Mouse (Mus musculus): ENCODE results near the gene Nsun3.
"Not testable (repeated sequence)": the region's sequence is repeated elsewhere in the genome, so short reads cannot be mapped to it uniquely, and the experiment has no call there.

The Nsun3 gene

DNA sequence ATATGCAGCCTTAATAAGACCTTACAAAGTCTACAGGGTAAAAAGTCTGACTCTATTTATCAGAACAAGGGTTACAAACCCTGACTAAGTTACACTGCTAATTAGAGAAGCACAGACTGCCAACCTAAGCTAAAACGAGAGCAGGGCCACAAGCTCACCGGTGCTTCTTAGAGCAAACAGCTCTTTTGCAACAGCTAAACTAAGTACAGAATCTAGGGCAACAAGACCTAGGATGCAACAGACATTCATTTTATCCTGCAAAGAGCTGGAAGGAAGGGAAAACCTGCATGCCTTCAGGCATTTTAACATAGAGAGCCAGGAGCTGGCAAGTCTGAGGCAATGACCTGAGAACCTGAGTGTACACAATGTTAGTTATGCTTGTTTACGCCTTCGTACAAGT is 33.5 kb downstream of the Nsun3 start:
- DNase-seq (ENCODE audit: low read depth): no peak

DNA sequence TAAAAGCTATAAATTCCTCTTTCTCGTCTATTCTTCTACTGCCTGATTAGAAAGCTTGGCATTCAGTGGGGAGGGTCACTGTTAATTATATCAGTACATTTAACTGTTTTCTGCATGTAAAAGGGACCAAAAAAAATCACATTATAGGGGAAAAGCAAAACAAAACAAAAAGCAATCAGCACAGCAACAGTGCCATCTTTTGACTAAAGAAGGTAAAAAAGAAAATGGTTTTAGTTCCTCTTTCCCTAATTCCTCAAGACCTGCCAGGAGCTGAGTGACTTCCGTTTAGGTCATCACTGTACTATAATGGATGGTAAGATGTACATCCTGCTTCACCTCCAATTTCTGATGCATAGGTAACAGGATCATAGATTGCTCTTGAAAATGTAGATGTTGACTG is 40.7 kb downstream of the Nsun3 start:
- no peak for DNase-seq (ENCODE audit: low read depth)

DNA sequence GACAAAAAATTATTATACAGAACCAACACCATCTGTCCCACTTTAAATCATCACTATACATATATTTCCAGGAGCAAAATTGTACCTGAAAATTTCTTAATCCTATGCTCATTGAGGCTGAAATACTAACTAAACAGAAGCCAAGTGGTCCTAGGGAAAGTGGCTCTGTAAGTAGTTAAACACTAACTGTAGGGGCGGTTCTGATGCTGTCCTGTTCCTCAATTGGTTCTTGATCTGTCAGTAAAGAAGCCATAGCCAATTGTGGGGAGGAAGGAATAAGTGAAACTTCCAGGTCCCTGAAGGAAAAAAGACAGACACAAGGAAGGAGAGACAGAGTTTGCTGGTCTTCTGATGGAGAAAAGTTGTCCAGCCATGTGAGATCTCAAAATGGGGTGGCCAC is 52.3 kb downstream of the Nsun3 start:
- DNase-seq (ENCODE audit: low read depth): no peak

DNA sequence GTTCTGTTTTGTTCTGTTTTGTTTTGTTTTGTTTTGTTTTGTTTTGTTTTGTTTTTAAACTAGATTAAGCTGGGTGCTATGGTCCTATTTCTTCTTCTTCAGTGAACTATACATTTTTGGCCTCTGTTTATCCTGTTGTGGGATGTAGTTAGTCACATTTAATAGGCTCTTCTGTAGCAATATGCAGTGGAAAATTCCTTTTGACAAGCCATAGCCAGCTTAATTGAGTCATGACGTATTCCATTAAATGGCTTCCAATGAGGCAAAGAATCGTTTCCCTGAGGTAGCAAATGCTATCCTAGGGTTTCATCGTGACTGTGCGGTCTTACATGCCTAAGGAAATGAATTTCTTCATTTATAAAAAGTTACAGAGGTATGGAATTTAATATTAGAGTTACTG is 56.3 kb downstream of the Nsun3 start:
- no peak for DNase-seq (ENCODE audit: low read depth)

DNA sequence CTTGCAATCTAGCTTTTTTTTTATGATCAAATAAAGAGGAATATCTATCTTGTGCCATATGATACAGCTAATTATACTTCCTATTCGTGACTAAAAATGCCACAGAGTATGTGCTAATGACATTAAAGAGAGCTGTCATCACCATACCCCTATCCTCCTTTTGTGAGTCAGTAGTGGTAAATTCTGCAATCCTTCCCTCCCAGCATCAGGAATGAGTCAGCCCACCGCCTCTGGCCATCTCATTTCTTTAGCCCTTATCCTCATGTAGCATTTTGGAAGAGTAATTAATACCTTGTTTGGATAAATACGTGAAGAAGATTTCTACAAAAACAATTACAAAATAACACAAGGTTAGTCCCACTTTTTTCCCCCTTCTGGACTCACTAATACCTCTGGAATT is 56.8 kb downstream of the Nsun3 start:
- no peak for DNase-seq (ENCODE audit: low read depth)

DNA sequence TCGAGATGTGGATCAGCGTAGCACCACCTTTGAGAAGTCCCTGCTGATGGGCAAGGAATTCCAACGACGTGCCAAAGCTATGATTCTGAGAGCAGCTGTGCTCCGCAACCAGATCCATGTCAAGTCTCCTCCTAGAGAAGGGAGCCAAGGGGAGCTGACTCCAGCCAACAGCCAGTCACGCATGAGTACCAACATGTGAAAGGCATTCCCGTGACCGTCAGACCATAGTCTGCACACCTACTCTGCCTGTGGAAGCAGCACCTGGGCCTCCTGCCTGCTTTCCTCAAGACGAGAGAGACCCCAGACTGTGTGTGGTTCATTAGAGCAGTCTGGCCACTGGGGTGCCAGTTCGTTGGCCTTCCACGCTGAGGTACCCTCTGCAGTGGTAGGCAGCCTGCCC is 68.4 kb downstream of the Nsun3 start:
- not testable (repeated sequence) for DNase-seq (ENCODE audit: low read depth)

DNA sequence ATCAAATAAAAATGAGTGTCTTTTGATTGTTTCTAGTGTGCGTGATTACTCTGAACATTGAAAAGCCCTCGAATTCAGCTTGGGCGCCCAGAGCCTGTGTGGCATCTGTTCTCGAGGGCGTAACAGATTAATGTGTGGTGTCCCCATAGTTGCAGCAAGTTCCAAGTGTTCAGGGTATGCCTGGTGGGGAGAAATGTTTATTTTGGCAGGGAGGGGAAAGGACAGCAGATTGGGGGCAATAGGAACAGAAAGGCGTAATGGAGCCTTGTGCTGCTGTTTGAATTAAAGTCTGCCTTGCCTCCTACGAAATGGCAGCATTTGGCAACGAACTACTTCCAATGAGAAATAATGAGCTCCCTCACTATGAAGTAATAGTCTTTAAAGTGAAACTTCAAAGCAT is 96.2 kb downstream of the Nsun3 start:
- no peak for DNase-seq (ENCODE audit: low read depth)

DNA sequence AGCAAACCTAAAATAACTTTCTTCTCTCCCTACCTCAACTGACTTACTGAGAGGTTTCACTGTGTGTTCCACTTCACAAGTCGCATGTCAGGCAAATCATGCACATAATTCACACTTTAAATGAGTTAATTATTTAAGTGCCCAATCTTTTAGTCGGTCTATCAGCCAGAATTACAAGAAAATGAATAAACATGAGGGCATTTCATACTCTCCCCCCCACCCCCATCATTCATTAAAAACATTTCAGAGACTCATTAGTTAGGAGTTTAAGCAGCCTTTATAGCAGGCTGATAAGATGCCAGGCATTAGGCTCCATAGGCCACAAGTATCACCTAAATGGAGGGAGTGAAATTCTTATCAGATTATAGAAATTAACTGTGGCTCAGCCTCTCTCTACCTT is 100.5 kb downstream of the Nsun3 start:
- DNase-seq (ENCODE audit: low read depth): no peak

DNA sequence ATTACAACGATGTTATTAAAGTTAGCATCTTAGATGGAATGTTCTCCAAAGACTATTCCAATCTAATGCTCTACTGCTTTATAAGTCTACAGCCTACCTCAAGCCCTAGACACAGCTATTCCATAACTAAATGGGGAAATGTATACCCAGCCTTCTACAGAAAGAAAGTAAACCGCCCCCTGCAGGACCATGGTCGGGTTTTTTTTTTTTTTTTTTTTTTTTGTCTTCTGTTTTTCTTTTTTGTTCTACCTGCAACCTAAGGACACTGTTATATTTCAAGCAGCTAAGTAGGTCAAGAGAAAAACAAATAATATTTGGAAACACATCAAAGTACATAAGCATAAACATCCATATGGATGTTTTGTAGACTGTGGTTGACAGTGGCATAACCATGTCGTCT is 101.1 kb downstream of the Nsun3 start:
- no peak for DNase-seq (ENCODE audit: low read depth)

Measured in c-Kit-positive CD71-positive TER-119-negative erythroid progenitor cells, embryonic 14.5 days (primary cell).